Mouse (Mus musculus) thymus, postnatal 14 days (tissue): Measurements from ENCODE around the gene Hmgcs1.
"Not testable (repeated sequence)": the region's sequence is repeated elsewhere in the genome, so short reads cannot be mapped to it uniquely, and the experiment has no call there.

Experiments used
- DNase-seq: peaks from one replicate; pipeline ENCODE4 v3.0.0; 2021

The Hmgcs1 gene

DNA sequence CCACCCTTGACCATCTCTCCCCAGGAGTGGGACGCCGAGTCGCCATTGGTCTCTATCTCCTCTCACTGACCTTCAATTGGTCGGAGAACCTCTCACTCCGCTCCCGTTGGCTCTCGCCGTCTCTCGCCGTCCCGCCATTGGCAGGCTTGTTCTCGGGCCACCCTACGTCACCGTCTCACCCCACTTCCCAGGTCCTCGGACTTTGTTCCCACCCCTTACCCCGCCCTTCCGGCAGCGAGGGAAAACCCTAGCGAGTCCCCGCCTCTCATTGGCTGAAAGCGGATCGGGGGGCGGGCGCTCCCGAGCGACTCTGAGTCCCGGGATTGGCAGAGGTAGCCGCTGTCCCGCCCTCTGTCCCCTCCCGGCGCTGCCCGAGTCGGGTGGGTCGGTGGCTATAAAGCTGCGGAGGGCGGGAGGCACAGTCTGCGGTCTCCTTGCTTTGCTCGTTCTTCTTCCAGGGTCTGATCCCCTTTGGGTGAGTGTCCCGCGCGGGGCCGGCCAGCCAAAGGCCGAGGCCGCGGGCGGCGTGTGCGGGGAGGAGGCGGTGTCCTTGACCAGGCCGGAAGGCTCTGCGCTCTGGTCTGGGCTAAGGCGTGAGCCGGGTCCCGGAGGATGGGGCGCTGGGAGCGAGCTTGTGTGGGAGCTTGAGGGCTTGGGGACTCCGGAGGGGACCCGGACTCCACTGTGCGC lies at the start of gene Hmgcs1:
Hmgcs1 (plus strand) TSS at position 341 of the 690 bp plus-strand sequence.
- DNase-seq = peak; percentile 98

DNA sequence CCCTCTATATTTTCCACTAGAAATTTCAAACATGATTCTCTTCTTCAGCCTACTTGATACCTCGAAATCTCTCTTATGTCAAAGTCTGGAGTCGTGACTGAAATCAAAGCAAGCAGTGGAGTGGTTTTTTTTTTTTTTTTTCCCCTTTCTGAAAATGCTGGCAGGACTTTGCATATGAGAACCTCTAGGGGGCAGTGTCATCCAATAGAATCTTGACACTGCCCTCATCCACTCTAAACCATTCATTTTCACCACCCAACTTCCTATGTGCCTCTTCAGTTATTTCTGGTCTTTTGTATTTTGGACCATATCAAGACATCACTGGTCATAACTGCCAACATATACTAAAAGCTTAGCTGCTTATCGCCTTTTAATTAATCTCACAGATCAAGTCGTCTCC lies 49.7 kb upstream of the Hmgcs1 start:
- DNase-seq = peak; percentile 41

DNA sequence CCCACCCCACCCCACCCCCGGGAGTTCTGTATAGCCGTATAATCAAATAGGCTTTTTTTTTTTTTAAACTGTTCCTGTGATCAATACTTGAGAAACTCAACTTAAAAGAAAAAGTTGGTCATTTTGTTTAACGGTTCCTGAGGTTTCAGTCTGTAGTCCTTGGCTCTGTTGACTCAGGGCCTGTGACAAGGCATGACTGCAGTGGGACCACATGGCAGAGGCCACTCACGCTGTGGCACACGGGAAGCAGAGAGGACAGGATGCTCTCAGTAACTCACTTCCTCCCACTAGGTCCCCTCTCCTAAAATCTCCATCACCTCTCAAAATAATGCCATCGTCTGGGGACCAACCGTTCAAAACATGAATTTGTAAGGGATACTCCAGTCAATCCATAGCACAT lies 49.0 kb upstream of the Hmgcs1 start:
- DNase-seq = no peak

DNA sequence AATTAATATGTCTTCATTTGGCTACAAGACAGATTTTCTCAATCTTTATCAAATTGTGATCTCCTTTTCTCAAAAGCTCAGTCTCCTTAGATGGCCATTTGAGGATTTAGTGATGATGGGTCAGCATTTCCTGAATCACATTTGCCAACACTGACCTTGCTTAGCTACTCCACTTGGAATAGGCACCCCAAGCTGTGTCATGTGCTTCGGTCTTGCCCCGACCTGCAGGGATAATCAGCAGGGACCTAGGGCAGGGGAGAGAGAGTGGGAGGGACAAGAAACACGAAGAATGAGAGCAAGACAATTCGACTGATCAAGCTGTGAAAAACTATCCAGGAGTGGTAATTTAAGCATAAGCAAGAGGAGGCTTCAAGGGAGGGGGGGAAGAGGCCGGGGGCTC lies 45.4 kb upstream of the Hmgcs1 start:
- DNase-seq = no peak

DNA sequence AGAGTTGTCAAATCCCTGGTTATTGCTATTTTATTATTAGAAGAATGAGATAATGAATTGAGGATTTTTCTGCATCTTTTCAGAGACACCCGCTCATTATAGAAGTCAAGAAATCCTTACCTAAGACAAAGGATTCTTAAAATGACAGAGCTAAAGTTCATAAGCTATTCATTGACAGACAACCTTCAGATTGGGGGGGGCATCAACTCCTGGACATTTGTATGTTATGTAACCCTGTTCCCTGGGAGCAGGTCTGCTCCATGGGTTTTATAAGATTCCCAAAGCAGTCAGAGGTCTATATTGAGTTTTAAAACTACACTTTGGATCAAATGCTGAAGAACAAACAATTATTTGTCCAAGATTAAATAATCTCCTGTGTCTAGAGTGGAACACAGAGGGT lies 43.7 kb upstream of the Hmgcs1 start:
- DNase-seq = no peak

DNA sequence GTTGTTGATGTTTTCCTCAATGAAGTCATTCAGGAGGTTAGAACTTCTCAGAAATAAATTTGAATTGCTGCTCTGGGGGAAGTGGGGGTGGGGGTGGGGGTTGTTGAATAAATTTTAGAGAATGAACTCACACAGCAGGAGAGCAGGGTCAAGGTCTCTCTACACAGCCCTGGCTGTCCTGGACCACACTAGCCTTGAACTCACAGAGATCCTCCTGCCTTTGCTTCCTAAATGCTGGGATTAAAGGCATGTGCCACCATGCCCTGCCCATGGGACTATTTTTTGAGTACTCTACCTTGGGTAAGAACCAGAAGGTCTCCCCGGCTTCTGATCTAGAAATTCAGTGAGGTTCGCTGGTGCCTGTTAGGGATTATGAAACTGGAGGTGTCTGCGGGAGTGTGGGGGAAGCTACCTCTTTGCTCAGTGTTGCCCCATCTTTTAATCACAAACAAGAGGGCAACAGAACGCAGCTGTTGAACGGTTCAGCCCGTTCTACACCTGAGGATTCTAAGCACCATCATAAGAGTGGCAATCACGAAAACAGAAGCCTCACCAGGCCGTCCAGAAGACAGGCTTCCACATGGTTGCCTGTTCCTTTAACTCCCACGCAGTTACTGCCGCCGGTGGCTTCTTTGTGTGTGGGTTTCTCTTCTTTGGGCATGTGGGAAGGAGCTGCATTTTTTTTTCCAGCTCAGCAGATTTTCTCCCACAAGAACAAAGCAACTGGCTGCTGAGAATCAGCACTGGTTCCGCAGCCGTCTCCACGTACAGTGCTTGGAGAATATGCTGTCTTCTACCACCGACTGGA lies 41.1 kb upstream of the Hmgcs1 start:
- DNase-seq = no peak

DNA sequence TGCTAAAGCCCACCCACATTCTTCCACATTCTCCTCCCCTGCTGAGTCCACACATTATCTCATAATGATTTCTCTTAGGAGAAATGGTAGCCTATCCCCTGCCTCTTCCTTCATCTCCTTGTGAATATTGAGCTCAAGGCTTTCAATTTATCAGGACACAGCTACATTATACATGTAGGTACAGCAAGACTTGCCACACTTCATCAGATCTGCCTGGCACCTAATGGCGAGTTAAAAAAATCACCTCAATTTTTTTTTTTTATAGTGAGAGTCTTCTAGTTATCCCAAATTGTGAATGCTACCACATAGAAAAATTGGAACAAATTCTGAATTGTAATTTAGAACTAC lies 40.5 kb upstream of the Hmgcs1 start:
- DNase-seq = no peak

DNA sequence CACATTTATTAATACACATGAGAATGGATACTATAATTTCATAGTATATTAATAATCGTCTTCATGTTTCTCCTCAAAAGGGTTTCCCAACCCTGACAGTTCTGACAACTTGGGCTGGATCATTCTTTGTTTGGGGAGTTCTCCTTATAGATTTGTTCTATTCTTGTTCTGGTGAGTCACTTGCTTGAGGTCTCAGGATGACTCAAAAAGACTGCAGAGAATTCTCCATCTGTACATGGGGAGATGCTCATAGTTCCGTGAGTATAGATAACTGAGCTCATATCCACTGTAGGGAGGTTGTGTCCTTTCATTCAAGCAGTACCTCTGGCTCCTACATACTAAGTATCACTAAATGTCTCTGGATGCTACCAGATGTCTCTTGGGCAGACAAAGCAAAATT lies 35.4 kb upstream of the Hmgcs1 start:
- DNase-seq = no peak

DNA sequence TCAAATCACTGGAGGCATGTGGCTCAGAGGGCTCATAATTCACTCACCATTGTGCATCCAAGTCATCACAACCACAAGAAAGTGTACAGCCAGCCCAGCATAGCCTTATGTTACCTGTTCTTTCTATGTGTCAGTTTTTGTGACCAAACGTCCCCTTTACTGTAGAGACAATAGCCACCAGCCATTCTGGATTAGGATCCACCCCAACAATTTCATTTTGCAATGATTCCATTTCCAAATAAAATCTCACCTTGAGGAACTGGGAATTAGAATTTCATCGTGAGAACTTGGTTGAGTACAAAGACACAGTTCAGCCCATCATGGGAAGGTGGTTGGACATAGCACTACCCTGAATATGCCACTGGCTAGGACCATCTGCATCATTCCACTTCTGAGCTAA lies 33.9 kb upstream of the Hmgcs1 start:
- DNase-seq = no peak

DNA sequence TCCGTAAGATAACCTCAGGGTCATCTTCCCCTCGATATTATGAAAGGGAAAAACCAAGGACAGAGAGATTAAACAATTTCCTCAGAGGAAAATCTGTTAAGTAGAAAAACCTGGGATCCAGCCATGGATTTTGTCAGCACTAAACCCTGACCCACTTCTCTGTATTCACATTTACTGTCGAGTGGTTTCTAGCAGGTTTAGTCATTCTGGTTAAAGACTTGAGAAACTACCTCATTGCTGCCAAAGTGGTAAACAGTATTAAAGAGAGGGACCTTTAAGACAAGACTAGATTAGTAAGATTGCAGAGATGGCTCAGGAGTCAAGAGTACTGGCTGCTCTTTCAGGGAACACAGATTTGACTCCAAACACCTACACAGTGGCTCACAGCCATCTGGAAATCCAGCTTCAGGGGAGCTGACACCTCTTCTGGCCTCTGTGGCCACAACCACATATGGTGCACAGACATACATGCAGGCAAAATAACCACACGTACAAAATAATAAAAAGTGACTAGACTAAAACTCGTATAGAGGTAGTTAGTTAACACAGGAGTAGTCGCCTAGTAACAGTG lies 33.2 kb upstream of the Hmgcs1 start:
- no peak for DNase-seq

DNA sequence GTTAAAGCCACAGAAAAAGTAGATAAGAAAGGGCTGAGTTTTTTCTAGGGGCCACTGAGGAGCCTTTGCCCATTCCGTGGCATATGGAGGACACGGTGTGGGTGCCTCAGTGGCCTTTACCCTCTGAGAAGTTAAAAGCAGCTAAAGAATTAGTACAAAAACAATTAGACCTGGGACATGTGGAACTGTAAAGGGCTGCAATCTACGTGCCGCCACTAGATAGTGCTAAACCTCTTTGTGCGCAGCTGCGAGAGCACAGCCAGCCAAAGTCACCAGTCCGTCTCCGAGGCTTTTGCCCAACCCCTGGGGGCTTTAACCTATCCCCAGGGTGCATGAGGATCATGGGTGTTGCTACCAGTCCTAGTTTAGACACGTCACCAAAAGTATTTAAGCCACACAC lies 28.8 kb upstream of the Hmgcs1 start:
- not testable (repeated sequence) for DNase-seq

DNA sequence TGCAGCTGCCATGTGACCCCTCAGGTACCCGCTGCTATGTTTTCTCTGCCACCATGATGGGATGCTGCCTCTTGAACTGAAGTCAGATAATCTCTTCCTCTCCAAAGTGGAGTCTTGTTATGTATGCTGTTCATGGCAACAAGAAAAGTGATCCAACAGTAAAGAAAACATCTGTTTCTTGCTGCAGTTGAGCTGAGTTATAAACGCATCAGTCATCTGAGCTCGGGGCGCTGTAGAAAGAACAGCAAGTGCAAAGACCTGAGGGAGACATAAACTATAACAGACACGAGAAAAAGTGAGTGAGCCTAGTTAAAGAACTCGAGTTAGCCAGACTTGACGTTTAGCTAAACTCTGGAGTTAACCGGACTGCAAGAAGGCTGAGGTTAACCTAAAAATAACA lies 11.4 kb upstream of the Hmgcs1 start:
- DNase-seq = no peak

DNA sequence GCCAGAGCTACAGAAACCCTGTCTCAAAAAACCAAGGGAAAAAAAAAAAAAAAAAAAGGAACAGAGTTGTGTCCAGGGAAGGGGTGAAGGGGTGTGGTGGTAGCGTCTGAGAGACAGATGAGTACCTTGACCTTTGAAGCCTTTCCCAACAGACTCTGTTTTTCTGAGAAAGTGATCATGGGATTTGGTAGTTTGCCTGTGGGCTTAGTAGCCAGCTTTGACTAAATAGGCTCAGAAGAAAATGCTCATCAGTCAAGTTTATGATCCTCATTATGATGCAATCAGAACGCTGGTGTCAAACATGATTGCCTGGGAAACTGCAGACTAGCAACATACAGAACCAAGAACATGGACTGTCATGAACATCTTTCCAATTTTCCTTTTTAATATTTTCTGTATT lies 10.5 kb upstream of the Hmgcs1 start:
- no peak for DNase-seq

DNA sequence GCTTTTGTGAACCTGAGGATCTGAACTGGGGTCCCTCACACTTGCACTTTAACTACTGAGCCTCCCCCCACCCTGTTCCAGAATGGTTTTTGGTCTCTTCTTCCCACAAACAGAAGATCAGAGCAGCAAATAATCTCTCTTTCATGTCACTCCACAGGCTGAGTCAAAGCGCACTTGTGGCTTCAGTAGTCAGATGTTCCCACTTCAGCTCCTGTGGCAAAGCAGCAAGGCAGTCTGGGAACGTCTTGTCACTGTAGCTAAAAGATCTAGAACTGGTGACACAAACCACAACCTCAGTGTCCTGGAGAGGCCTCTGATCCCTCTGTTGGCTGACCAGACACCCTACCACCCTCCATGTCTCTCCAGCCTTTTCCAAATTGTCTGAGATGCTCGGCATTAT lies 9.0 kb upstream of the Hmgcs1 start:
- no peak for DNase-seq

DNA sequence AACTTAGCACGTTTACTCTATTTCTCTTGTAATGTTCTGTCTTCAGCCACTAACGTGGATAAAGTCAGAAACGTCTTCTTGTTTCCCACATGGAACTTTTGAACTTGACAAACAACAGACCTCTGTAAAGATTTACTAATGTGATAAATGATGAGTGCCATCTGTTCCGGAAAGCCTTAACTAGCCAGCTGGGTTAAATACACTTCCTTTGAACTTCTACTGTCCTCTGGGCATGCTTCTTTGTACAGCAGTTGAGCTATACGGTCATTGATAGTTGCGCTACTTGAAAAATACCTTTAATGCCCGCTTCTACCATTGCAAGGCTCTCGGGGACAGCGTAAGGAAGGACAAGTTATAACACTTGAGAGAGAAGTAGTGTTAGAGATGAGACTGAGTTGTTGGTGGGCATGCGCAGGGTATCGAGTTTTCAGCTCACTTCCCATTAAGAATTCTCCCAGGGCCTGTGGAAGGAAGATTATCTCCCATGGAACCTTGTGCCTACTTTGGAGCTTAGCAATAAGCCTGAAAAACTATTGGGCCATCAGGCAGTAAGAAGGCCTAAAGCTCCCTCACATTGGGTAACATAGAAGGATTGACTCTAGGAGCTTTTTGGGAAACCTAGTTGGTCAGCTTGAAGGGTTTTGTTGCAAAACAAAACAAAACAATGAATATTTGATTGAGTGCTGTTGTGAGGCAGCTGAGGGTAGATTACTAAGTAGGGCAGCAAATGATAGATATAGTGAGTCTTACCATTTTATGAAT lies 5.6 kb upstream of the Hmgcs1 start:
- DNase-seq = no peak

DNA sequence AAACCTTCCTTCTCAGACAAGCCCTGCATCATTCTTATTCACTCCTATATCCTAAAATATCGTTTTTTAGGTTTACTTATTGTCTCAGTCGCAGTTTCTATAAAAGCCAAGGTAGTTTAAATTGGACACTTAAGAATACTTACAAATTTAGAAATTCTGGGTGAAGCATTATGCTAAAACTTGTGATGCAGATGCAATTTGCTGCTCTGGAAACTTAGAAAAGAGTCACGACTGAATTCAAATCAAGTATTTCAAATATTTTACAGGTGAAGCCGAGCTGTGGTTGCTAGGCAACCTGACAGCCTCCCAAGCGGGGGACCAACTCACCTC lies 505 bp upstream of the Hmgcs1 start:
- DNase-seq = no peak

DNA sequence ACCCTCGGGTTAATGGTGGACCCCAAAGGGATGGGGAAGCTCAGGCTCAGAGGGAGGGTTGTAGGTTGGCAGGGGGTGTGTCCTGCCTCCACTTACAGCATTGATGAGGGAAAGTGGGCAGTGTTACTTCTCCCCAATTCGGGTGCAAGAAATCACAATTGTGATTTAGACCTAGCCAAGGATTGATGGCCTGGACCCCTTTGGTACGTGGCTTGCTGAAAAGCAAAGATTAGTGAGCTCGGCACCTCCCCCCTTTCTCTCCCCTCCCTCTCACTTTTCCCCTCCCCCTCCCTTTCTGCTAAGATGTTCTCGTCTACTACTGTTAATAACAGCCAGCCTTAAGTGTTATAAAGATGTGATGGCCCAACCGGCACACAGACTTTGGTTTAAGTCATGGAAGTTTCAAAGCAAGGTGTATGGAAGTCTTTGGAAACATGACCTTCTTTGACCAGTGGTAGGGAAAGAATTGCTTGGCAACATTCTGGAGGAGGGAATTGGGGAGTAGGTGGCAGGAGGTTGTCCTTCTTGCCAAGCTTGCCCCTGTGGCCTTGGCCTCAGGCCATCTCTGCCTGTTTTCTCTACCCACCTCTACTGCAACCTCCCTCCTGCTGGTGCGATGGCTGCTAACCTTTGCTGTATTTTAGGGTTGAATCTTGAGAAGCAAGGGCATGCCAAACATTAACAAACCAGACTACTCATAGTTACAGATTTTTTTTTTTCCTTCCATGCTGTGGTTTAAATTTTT lies 869 bp downstream of the Hmgcs1 start:
- DNase-seq = no peak

DNA sequence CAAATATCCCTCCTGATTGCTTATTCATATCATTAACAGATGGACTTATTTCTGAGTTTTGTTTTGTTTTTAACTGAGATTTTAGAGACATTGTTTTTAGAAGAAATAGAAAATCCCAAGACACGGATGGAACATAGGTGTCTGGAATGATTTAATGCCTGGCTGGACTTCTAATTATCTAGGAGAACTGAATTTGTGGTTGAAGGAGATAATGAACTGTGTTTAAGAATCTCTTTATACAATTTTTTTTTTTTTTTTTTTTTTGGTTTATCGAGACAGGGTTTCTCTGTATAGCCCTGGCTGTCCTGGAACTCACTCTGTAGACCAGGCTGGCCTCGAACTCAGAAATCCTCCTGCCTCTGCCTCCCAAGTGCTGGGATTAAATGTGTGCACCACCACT lies 1.8 kb downstream of the Hmgcs1 start:
- not testable (repeated sequence) for DNase-seq

DNA sequence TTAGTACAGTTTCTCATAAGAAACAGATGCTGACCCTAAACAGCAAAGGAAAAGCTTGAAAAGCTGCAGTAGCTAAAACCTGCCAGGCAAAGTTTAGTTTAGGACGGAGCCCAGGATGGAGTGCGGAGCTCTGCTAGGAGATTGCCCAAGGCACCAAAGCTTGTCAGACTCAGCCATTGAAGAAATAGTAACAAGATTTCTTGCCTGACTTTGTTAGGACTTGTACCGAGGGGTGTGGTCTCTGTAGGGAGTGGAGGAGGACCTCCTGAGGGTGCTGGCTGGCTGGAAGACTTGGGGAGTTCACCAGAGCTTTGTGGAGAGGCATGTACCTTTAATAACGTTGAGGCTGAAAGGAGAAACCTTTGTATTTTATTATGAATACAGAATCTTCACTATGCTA lies 5.5 kb downstream of the Hmgcs1 start:
- DNase-seq = no peak

DNA sequence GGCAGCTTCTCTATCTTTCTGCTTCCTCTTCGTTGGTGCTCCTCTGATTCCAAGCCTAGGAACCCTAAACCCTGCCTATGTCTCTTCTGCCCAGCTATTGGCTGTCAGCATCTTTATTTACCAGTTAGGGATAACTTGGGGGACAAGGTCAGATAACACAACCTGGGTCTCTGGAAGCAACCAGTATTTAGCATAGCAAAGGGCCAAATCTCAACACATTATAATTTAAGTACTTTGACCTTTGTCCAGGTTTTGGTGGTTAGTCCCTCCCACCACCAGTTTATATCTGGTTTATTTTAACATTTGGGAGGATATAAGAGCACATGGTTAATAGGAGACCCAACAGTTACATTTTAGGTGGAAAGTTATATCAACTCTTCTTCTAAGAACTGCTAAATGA lies 6.3 kb downstream of the Hmgcs1 start:
- DNase-seq = no peak

DNA sequence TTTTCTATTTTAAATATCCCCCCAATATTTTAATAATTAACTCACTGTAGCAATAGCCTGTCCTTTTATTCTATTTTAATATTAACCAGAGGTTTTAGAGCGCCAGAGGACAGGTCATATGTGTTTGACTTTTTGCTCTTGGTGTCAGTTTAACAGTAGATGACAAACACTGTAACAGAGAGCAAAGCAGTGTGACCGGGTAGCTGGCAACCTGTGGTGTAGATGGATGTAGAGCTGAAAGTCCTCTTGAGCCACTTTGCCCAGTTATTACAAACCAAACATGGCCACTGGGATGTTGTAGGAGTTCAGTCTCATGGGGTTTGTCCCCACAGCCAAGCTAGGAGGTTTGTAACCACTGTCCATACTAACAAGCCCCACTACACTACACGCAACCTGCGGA lies 8.3 kb downstream of the Hmgcs1 start:
- no peak for DNase-seq

DNA sequence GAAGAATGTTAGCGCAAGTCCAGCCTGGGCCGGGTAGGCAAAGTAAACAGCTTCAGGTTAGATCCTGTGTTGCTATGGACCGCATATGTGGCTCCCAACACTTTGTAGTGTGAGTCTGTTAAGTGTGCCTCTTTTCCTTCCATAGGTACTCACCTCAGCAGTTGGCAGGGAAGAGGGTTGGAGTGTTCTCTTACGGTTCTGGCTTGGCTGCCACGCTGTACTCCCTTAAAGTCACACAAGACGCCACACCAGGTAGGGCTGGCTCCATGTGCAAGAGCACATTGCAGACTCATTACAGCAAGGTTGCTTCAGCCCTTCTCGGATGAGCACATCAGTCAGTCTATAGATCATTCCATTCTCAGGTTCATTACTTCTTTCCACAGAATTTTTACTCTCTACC lies 14.1 kb downstream of the Hmgcs1 start:
- DNase-seq = no peak

DNA sequence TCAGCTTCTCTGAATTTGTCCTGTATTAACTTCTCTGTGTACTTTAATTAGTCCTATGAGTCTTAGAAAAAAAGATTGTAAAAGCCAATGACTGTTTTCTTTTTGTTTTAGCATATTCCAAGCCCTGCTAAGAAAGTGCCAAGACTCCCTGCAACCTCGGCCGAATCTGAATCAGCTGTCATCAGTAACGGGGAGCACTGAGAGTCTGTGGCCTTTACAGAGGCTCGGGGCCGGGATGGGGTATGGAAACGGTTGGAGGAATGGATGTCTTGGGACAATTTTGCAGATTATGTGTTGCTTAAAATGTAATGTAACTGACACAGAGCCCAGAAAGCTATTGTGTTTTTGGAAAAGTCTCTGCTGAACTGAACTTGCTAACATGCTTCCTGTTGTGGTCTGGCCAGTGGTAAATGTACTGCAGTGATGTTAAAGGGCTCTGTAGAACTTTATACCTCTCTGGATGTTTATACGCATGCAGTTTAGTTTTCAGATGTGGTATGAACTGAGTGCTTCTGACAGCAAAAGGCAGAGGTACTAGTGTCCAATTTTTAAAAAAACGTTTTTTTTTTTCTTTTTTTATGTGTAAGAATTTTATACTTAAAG lies 16.2 kb downstream of the Hmgcs1 start:
- not testable (repeated sequence) for DNase-seq
